Mouse (Mus musculus): ENCODE results near the gene Nrxn1.

- TF ChIP-seq POLR2A (IDR thresholded peaks at IDR 0.05; ENCODE audit: low read depth, low read length) = no peak
- TF ChIP-seq CTCF (conservative IDR thresholded peaks at IDR 0.05 in 1 of 2, IDR thresholded peaks at IDR 0.05 in 1 of 2; ENCODE audit: low read depth in 2 of 2, low read length in 2 of 2) = no peak
- TF ChIP-seq ZC3H11A (IDR thresholded peaks at IDR 0.05; ENCODE audit: low read depth, low read length) = no peak
- TF ChIP-seq MAX (IDR thresholded peaks at IDR 0.05; ENCODE audit: low read length) = no peak
- no peak for TF ChIP-seq EP300 (IDR thresholded peaks at IDR 0.05; ENCODE audit: low read length)
- no peak for TF ChIP-seq RCOR1 (conservative IDR thresholded peaks at IDR 0.05; ENCODE audit: low read depth, low read length)
- no peak for TF ChIP-seq BHLHE40 (IDR thresholded peaks at IDR 0.05; ENCODE audit: low read depth, low read length)
- TF ChIP-seq KAT2A (IDR thresholded peaks at IDR 0.05; ENCODE audit: insufficient replicate concordance, low read length) = no peak
- no peak for TF ChIP-seq ELF1 (IDR thresholded peaks at IDR 0.05; ENCODE audit: low read depth, low read length)
These were observed 438.4 kb downstream of the Nrxn1 start for GRCm38 (mm10) chr17:90654506-90654905.
